Mouse (Mus musculus) small intestine, adult 2 months (tissue): ENCODE data around the gene Pmepa1. TPM values are rescaled to one million over a fixed set of nuclear protein-coding genes. Genes with fewer than 3 reads are reported as not detected.
A peak's percentile ranks its signal among the peaks of the same experiment; 100 is the strongest.

Experiments used
- H3K27ac ChIP-seq: fragments of 200-500 bp; 2 replicates; pipeline ENCODE4 v1.5.1; 2012; ENCODE audit warnings: low read depth, low read length, control low read depth, inconsistent platforms; ENCODE audit not compliant: insufficient read depth
- H3K27me3 ChIP-seq: fragments of 200-500 bp; 2 replicates; pipeline ENCODE4 v1.6.1; 2012; ENCODE audit warnings: mild to moderate bottlenecking, moderate library complexity, low read length, inconsistent platforms; ENCODE audit not compliant: control insufficient read depth, insufficient read depth
- H3K36me3 ChIP-seq: fragments of 200-500 bp; 2 replicates; pipeline ENCODE4 v1.6.1; 2012; ENCODE audit warnings: mild to moderate bottlenecking, low read length, control low read depth, inconsistent platforms; ENCODE audit not compliant: control insufficient read depth, insufficient read depth
- H3K4me1 ChIP-seq: fragments of 200-500 bp; 2 replicates; pipeline ENCODE4 v1.6.1; 2012; ENCODE audit warnings: low read length, inconsistent platforms, mixed read lengths; ENCODE audit not compliant: control insufficient read depth, insufficient read depth, insufficient read length
- H3K4me3 ChIP-seq: fragments of 200-500 bp; 2 replicates; pipeline ENCODE4 v1.5.1; 2012; ENCODE audit warnings: low read depth, mild to moderate bottlenecking, control low read depth, inconsistent platforms, low read length, moderate library complexity
- CTCF ChIP-seq: fragments of 200-500 bp; IDR thresholded peaks from 2 replicates; pipeline ENCODE4 v1.5.1; 2012; ENCODE audit warnings: low read depth, mild to moderate bottlenecking, control low read depth, inconsistent platforms, low read length, moderate library complexity, mixed read lengths; ENCODE audit not compliant: insufficient replicate concordance, insufficient read length; ENCODE audit errors: extremely low read depth
- POLR2A ChIP-seq: fragments of 200-500 bp; IDR thresholded peaks from 2 replicates; pipeline ENCODE4 v1.6.1; 2012; ENCODE audit warnings: low read depth, mild to moderate bottlenecking, control low read depth, inconsistent platforms, low read length, moderate library complexity
- WGBS: fragments of 180-500 bp; shearing (Covaris S2); methylation state at CpG from one replicate; pipeline ENCODE4 v1.1.7; 2018; 5-methylcytosine and 5-hydroxymethylcytosine counted together
- polyA plus RNA-seq: library from polyadenylated mRNA; depleted of rRNA; stranded (reverse); fragments of >200 nt; gene quantifications from 2 replicates; pipeline ENCODE4 v1.2.3, GENCODE M21; 2012

Pmepa1 gene
- polyA plus RNA-seq, 1 experiment, result 93.7 TPM

DNA sequence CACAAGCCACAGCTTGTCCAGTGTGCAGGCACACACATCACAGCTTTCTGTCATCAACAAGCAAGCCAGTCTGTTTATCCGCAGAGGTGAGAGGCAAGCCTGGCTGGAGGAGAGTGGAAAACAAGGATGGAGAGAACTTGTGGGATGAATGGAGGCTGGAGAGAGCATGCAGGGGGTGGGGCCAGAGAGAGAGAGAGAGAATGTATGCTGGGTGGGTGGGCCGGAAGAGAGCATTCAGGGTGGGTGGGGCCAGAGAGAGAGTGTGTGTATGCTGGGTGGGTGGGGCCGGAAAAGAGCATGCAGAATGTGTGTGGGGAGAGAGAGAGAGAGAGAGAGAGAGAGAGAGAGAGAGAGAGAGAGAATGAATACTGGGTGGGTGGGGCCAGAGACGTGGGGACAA, 71.7 kb downstream of the Pmepa1 start:
- Histone ChIP-seq H3K27me3 (no peaks in the 10 kb centered on the region), H3K36me3 (peaks cover 12% of the 10 kb centered on the region), H3K27ac (no peak overlapping the region), H3K4me3 (no peak overlapping the region), H3K4me1 (no peaks in the 10 kb centered on the region)
- TF ChIP-seq POLR2A (no peak), CTCF (no peak)
- 49% methylated on average over 4 of the region's 4 CpGs for WGBS

DNA sequence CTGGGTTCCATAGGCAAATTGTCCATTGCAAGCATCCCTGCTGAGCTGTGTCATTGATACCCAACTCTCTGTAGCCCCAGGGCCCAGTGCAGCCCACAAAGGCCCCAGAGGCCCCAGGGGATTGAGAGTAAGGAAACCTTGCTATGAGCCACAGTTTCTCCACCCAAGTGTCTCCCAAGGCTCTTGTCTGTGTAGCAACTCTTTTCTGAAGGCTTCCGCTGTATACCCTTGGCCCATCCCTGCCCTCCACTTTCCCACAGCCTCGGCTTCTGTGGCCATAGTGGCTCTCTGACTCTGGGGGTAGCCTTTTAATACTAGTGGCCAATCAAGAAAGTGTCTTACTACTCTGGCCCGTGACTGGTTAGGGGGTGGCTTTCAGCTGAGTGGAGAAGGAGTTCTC, 72.6 kb downstream of the Pmepa1 start:
- Histone ChIP-seq H3K4me1 (no peaks in the 10 kb centered on the region), H3K27ac (no peak overlapping the region), H3K4me3 (no peak overlapping the region), H3K27me3 (no peaks in the 10 kb centered on the region), H3K36me3 (peaks cover 9% of the 10 kb centered on the region)
- 85% methylated on average over 3 of the region's 3 CpGs for WGBS
- TF ChIP-seq CTCF (no peak), POLR2A (no peak)

DNA sequence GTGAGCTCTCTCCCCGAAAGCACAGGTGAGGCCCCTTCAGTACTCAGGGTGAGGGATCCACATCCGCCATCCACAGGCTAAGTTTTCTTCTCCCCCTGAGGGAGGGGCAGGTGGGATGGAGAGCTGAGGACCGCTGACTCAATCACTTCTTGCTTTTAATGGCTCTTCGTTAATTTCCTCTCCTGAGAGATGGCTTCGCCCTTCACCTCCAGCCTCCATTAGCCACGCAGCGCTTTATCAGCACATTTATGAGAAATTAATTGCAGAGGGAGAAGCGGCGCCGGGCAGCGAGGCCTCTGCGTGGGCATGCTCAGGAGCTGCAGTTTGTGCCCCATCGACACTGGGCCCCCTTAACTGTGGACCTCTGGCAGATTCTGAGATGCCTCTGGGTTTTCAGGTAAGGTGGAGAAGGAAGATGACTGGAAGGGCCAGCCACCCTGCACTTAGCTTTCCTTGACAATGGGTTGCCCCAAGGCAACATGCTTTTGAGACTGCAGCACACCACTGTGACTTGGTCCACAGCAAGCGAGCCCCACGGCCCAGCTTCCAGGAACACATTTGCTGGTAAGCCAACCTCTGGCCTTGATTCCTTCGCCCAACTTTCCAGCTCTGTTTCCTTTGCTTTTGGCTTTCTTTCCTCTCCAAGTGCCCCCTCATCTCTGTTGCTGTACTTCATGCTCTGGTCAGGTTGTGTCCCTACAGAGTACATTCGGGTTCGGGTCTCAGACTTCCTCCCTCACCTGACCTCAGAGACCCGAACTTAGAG, 73.2 kb downstream of the Pmepa1 start:
- WGBS, result 86% methylated on average over 19 of the region's 19 CpGs
- Histone ChIP-seq H3K4me1 (no peaks in the 10 kb centered on the region), H3K27me3 (no peaks in the 10 kb centered on the region)

DNA sequence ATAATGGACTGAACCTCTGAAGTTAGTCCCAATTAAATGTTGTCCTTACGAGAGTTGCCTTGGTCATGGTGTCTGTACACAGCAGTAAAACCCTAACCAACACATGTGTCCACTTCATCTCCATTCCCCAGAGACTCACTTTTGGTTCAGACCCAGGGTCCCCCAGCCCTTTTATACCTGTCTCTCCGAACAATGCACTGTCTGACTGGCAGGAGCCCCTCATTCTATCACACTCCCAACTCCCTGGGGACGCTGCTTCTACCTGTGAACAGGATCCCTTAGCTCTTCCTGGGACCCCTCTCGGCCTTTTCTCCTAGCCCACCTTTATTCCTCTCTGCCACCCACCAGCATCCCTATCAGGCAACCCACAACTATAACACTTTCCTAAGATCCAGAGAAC, 81.5 kb downstream of the Pmepa1 start:
- Histone ChIP-seq H3K27me3 (no peaks in the 10 kb centered on the region), H3K4me1 (no peaks in the 10 kb centered on the region), H3K36me3 (no peaks in the 10 kb centered on the region), H3K27ac (no peak overlapping the region), H3K4me3 (no peak overlapping the region)
- TF ChIP-seq POLR2A, result no peak
- no peak for TF ChIP-seq CTCF
- WGBS, result 89% methylated on average over 4 of the region's 4 CpGs

More for the DNA sequence above, 73.2 kb downstream of the Pmepa1 start:
- Histone ChIP-seq H3K27ac (no peak overlapping the region), H3K4me3 (no peak overlapping the region), H3K36me3 (peaks cover 7% of the 10 kb centered on the region)
- TF ChIP-seq POLR2A (no peak), CTCF (no peak)

DNA sequence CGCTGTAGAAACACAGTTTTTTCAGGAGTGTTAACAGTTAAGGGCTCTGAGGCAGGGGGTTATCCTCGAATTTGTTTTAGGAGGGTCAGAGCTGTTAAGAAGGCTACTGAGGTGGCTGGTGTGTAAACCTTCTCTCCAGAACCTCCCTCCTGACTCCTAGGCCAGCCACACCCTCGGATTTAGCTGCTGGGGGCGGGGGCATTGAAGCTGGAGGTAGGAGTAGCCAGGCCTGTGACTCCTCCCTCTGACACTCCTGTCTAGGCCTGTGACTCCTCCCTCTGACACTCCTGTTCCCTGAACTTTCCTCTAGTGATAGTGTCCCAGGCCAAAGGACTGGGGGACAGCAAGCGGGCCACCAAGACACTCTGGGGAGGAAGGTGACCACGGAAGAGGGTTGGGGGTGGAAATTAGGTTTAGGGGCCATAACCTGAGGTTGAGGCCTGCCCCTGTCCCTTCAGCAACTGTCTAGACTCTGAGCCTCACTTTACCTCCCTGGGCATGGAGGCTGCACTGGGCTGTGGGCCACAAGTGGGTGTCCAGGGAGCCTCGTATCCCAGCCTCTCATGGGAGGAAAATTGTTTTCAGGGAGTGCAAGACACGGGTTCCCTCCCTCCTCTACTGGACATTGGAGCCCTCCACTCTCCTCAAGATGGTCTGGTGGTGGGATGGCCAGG, 89.0 kb downstream of the Pmepa1 start:
- Histone ChIP-seq H3K27me3 (no peaks in the 10 kb centered on the region), H3K36me3 (no peaks in the 10 kb centered on the region), H3K27ac (no peak overlapping the region), H3K4me1 (peaks cover 7% of the 10 kb centered on the region; the same call in 1 of the 2 replicates), H3K4me3 (no peak overlapping the region)
- TF ChIP-seq CTCF (no peak), POLR2A (0 out of 2 replicates have a peak, but pooled peaks have one; percentile 30)
- WGBS, result 23% methylated on average over 8 of the region's 8 CpGs

DNA sequence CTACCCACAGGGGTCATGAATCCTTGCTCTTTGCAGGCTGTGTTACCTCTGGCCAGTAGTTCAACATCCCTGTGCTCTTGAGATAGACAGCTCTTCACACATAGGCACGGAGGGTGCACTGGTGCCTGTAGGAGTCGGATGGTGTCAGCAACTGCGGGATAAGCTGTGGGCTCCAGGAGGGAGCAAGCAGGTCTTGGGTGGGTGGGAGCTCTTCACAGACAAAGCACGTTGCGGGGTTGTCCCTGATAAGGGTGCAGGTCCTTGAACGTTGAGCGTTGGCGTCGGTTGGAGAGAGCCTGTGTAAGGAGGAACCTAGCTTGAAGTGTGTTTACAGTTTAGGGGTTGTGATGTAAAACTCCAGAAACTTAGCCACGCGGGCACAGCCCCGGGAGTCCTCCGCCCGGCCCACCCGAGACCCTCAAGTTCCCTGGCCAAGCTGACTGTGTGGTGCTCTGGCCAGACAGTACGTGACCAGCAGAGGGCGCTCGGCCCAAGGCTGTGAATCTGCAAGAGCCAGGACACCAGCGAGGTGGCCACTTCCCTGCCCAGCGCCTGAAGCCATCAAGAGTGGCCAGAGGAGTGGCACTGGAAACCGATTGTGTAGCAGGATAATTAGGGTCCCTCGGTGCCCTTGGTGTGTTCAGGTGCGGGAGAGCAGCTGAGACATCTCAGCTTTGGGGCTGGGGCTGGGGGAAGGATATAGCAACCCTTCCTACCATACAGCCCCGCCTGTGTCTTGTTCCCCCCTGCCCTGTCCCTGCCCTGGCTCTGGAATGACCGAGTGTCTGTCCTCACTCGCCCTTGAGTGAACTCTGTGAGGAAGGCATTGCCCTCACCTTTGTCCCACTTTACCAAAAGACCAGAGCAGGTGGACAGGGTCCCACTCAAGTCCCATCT, 90.0 kb downstream of the Pmepa1 start:
- Histone ChIP-seq H3K4me3 (no peak overlapping the region), H3K27me3 (no peaks in the 10 kb centered on the region), H3K4me1 (peaks cover 7% of the 10 kb centered on the region; the same call in 1 of the 2 replicates), H3K36me3 (no peaks in the 10 kb centered on the region), H3K27ac (no peak overlapping the region)
- WGBS, result 15% methylated on average over 26 of the region's 26 CpGs
- TF ChIP-seq POLR2A (no peak), CTCF (peak; percentile 96)
